18 mouse cellular contexts compared by ENCODE assay signal in the genomic region with DNA sequence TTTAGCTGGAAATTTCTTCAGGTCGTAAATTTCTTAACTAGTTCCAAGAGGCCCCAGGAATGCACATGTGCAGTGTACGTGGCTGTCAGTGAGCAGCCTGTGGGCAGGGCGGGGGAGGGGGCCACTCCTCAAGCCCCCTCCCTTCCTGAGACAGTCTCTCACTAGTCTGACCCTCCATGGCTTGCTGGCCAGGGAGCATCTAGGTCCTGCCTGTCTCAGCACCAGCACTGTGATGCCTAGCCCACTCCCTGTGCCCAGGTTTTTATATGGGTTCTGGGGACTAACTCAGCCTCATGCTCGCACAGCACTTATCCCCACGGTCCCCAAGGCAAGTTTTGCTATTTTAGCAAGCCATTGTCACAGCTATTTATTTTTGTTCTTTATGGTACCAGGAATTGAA. TPM values are rescaled to one million over a fixed set of nuclear protein-coding genes. Genes with fewer than 3 reads are reported as not detected.
"Had no signal": no experiment of that assay in that cellular context is flagged by ENCODE, and none has a peak within 500 bp of the region (broad histone marks: within the 10 kb centered on the region; RNA-seq: fewer than 3 reads in every experiment).

No protein-coding gene starts in this region.

- H3K9ac ChIP-seq: limb, embryonic 13.5 days; liver, embryonic 15.5 days; lung, embryonic 14.5 days; stomach, embryonic 15.5 days had no signal

- H3K4me1 ChIP-seq: stomach, embryonic 15.5 days had no signal

- H3K4me3 ChIP-seq: limb, embryonic 13.5 days; liver, embryonic 15.5 days; stomach, embryonic 15.5 days had no signal

- H3K27ac ChIP-seq: limb, embryonic 13.5 days; liver, embryonic 15.5 days; stomach, embryonic 15.5 days had no signal

- H3K9me3 ChIP-seq: limb, embryonic 13.5 days; liver, embryonic 15.5 days; stomach, embryonic 15.5 days had no signal

- H3K27me3 ChIP-seq: limb, embryonic 13.5 days; liver, embryonic 15.5 days; stomach, embryonic 15.5 days had no signal

- H3K4me2 ChIP-seq: limb, embryonic 13.5 days; liver, embryonic 15.5 days; lung, embryonic 14.5 days; stomach, embryonic 15.5 days had no signal

- DNase-seq: kidney, adult 11 months; kidney, postnatal 14 days; left cerebral cortex, postnatal 4 days; lung, embryonic 14.5 days; lung, postnatal 10 days; lung, postnatal 4 days; right cerebral cortex, postnatal 14 days; thymus, adult 2 months; thymus, postnatal 25 days had no signal

RNA-seq across cellular contexts. Expression of a gene that starts 18.7 kb away (rescaled TPM):
- polyA plus RNA-seq: kidney, embryonic 14.5 days; large intestine, adult 2 months; limb, embryonic 13.5 days; liver, adult 2 months; liver, embryonic 15.5 days; lung, embryonic 14.5 days; neural tube, embryonic 14.5 days; spleen, adult 2 months; stomach, embryonic 15.5 days; thymus, adult 2 months; urinary bladder, adult 2 months had no signal
